Mouse (Mus musculus) kidney, adult 2 months (tissue): ENCODE data around the gene Fzd9.

ENCODE experiments used
- CTCF ChIP-seq: fragments of 200-500 bp; conservative IDR thresholded peaks from 2 replicates; pipeline ENCODE4 v1.5.1; 2011; ENCODE audit warnings: low read depth, mild to moderate bottlenecking, control low read depth, low read length, moderate library complexity, mixed read lengths; ENCODE audit not compliant: insufficient read depth, insufficient read length
- POLR2A ChIP-seq: fragments of 200-500 bp; IDR thresholded peaks from one replicate; pipeline ENCODE4 v1.6.1; 2011; ENCODE audit warnings: low read depth, low read length, control low read depth

DNA sequence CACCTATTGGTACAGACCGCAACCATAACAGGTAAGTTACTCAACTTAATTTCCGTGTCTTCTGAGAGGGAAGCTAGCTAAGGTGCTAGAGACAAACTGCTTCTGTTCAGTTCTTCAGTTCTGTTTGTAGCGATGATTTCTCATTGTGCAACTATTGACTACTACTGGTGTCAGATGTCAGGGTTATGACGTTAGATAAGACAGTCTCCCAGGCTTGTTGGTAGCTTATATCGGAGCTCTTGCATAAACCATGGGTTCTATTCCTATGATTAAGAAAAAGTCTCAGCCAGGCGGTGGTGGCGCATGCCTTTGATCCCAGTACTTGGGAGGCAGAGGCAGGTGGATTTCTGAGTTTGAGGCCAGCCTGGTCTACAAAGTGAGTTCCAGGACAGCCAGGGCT, 29.0 kb downstream of the Fzd9 start:
- TF ChIP-seq CTCF (no peak), POLR2A (no peak)
